Comparison of ENCODE assay signal across 9 mouse cellular contexts in the genomic region with DNA sequence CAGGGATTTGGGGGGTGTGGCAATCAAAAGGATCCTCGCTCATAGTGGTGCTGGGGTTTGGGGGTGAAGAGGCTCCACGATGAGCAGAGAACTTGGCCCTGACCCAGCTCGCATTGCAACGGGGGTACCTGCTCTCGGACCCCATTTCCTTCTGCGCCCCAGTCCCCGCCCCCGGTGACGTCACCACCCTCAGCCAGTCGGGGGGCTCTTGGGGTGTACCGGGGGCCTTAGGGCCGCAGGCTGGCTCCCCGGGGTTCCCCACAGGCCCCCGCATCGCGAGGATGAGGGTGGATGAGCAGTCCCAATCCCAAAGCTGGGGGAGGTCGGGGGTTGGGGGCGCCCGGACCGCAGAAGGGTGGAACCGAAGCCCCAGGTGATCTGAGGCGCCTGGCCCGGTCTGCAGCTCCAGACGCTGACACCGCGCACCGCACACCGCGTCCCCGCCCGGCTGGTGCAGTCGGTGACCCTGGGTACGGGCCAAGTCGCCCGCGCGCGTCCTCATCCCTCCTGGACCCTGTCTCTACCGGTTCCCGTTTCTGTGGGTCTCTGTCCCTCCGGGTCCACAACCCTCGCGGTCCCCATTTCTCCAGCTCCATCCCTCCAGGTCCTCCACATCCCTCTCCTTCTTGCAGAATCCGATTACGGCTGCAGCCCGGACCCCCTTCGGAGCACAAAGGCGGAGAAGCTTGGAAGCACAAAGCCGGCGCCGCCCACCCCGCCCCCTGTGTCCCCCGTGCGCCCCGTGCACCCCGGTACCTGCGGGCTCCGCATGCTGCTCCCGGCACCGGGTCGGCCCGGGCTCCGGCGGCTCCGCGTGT. TPM values are rescaled to one million over a fixed set of nuclear protein-coding genes. Genes with fewer than 3 reads are reported as not detected.
DNase-seq lines count a peak whose midpoint lies in the region; ATAC-seq lines count a peak whose summit lies in the region.
"Had no signal": no experiment of that assay in that cellular context is flagged by ENCODE, and none has a peak within 500 bp of the region (broad histone marks: within the 10 kb centered on the region; RNA-seq: fewer than 3 reads in every experiment).

No protein-coding gene starts in this region.

- ATAC-seq in lung, embryonic 16.5 days (ENCODE audit: low read depth), result peak; percentile 32

- H3K27ac ChIP-seq in forebrain, embryonic 10.5 days, result peak overlapping the region; percentile 97
- H3K27ac ChIP-seq in lung, embryonic 16.5 days (ENCODE audit: low read length), result peak overlapping the region; percentile 26

- peak overlapping the region; percentile 75 for H3K9ac ChIP-seq in lung, embryonic 16.5 days (ENCODE audit: low read length)

- under 1% methylated on average over 66 of the region's 66 CpGs for WGBS in forebrain, embryonic 10.5 days
- under 1% methylated on average over 47 of the region's 66 CpGs for WGBS in lung, embryonic 16.5 days

- peaks cover 80% of the 10 kb centered on the region for H3K27me3 ChIP-seq in forebrain, embryonic 10.5 days (ENCODE audit: poor library complexity, severe bottlenecking)
- peaks cover 32% of the 10 kb centered on the region for H3K27me3 ChIP-seq in lung, embryonic 16.5 days (ENCODE audit: control insufficient read depth, insufficient read depth, low read depth, low read length)

- peaks cover 11% of the 10 kb centered on the region; the same call in 1 of the 2 replicates for H3K9me3 ChIP-seq in forebrain, embryonic 10.5 days
- H3K9me3 ChIP-seq in lung, embryonic 16.5 days (ENCODE audit: control insufficient read depth, low read length), result peaks cover 3% of the 10 kb centered on the region; the same call in 1 of the 2 replicates

- H3K4me1 ChIP-seq in forebrain, embryonic 10.5 days, result peaks cover 76% of the 10 kb centered on the region
- H3K4me1 ChIP-seq in lung, embryonic 16.5 days (replicated peaks; ENCODE audit: control insufficient read depth, insufficient read depth, low read length), result peaks cover 49% of the 10 kb centered on the region

- no peaks in the 10 kb centered on the region for H3K36me3 ChIP-seq in forebrain, embryonic 10.5 days (replicated peaks)
- no peaks in the 10 kb centered on the region for H3K36me3 ChIP-seq in lung, embryonic 16.5 days (ENCODE audit: control insufficient read depth, insufficient read depth, low read length)

- DNase-seq in layer of hippocampus, adult 11-12 months (ENCODE audit: low spot score), result peak; percentile 66
- DNase-seq in layer of hippocampus, adult 9-10 months (ENCODE audit: low spot score), result no peak
- DNase-seq in adrenal gland, postnatal 14 days, result peak; percentile 60
- DNase-seq in forebrain, embryonic 10.5 days (ENCODE audit: extremely low spot score, low spot score), result no peak
- DNase-seq in induced T-regulatory cell, adult 2 months (ENCODE audit: low read depth), result peak; percentile 50
- peak; percentile 82 for DNase-seq in right cerebral cortex, postnatal 4 days
- no peak for DNase-seq in yolk sac, embryonic 10.5 days (ENCODE audit: low spot score)

- H3K4me3 ChIP-seq in forebrain, embryonic 10.5 days, result peak overlapping the region; percentile 92
- peak overlapping the region; percentile 77 for H3K4me3 ChIP-seq in lung, embryonic 16.5 days (ENCODE audit: low read length)

- H3K4me2 ChIP-seq in lung, embryonic 16.5 days (ENCODE audit: low read depth, low read length), result peak overlapping the region; percentile 99

RNA-seq across cellular contexts. Expression of a gene that starts 0.5 kb away (rescaled TPM):
- 97.0 and 102 TPM in 2 replicates for total RNA-seq in adrenal gland, postnatal 14 days (2021)
- polyA plus RNA-seq in forebrain, embryonic 10.5 days (2016; fragmentation: Nextera tagmentation; extraction: Ambion mirVana), result 80.3 and 91.5 TPM in 2 replicates
- 59.1 and 59.9 TPM in 2 replicates for polyA plus RNA-seq in lung, embryonic 16.5 days (2015; fragmentation: Nextera tagmentation; extraction: Ambion mirVana)

RNA-seq across cellular contexts. Expression of a gene that starts 36.4 kb away (rescaled TPM):
- total RNA-seq in adrenal gland, postnatal 14 days (2021), result not detected in 2 replicates
- not detected in 2 replicates for polyA plus RNA-seq in forebrain, embryonic 10.5 days (2016; fragmentation: Nextera tagmentation; extraction: Ambion mirVana)
- polyA plus RNA-seq in lung, embryonic 16.5 days (2015; fragmentation: Nextera tagmentation; extraction: Ambion mirVana), result not detected in 2 replicates
- total RNA-seq: left cerebral cortex, postnatal 14 days had no signal

Comparison
In these comparisons a context has a peak if more than half of its experiments do, and no peak if none do; other contexts are left out.
1. DNase-seq: peak in layer of hippocampus, adult 11-12 months (single experiment), adrenal gland, postnatal 14 days (single experiment), induced T-regulatory cell, adult 2 months (single experiment) and right cerebral cortex, postnatal 4 days (single experiment); none in layer of hippocampus, adult 9-10 months (single experiment), forebrain, embryonic 10.5 days (single experiment) and yolk sac, embryonic 10.5 days (single experiment).